Mouse (Mus musculus) layer of hippocampus, adult 2 months (tissue): ENCODE data around the gene Krt82. TPM values are rescaled to one million over a fixed set of nuclear protein-coding genes. Genes with fewer than 3 reads are reported as not detected.

Source experiments
- DNase-seq, 2 experiments: peaks; one replicate each; pipeline ENCODE4 v3.0.0; 2022; ENCODE audit warnings: low spot score in 2 of 2
- H3K27ac ChIP-seq: fragments of 200-600 bp; 2 replicates; pipeline ENCODE4 v1.8.1; 2022
- H3K4me3 ChIP-seq: fragments of 200-600 bp; 2 replicates; pipeline ENCODE4 v1.8.1; 2022; ENCODE audit warnings: mild to moderate bottlenecking
- CTCF ChIP-seq: fragments of 200-600 bp; conservative IDR thresholded peaks from 2 replicates; pipeline ENCODE4 v1.8.1; 2022; ENCODE audit warnings: antibody characterized with exemption, mild to moderate bottlenecking, moderate library complexity
- long read RNA-seq, 2 experiments: library from polyadenylated mRNA; stranded (forward); transcript quantifications; one replicate each; pipeline ENCODE4 v2.0.0; 2021; ENCODE audit warnings: borderline mapping rate in 2 of 2
- total RNA-seq, 2 experiments: library from RNA; stranded (reverse); gene quantifications; 2 replicates each; pipeline ENCODE4 v1.2.3; 2021

Gene Krt82
- total RNA-seq: not detected
- long read RNA-seq, experiment 1: 0 reads
- long read RNA-seq, experiment 2: 0 reads

GRCm38 (mm10) chr15:101550567-101550966 lies at the start of gene Krt82:
TSS of gene Krt82 (minus strand) at chr15:101550667.
- H3K4me3 ChIP-seq: no peak within 1 kb of the TSS
- H3K27ac ChIP-seq: no peak within 1 kb of the TSS
- TF ChIP-seq CTCF: no peak
- no peak for DNase-seq

- no peak overlapping the region for H3K4me3 ChIP-seq
- no peak for DNase-seq
- no peak for TF ChIP-seq CTCF
Measured at GRCm38 (mm10) chr15:101599123-101599522, 48.7 kb upstream of the Krt82 start.

GRCm38 (mm10) chr15:101588216-101588615 lies 37.7 kb upstream of the Krt82 start:
- no peak for DNase-seq
- no peak overlapping the region for H3K4me3 ChIP-seq
- peak; percentile 42 for TF ChIP-seq CTCF
- H3K27ac ChIP-seq: no peak overlapping the region

More at GRCm38 (mm10) chr15:101599123-101599522, 48.7 kb upstream of the Krt82 start:
- no peak overlapping the region for H3K27ac ChIP-seq

- no peak for DNase-seq
- H3K4me3 ChIP-seq: no peak overlapping the region
Measured at GRCm38 (mm10) chr15:101584456-101584855, 34.0 kb upstream of the Krt82 start.

GRCm38 (mm10) chr15:101583211-101583965 lies 32.9 kb upstream of the Krt82 start:
- Histone ChIP-seq H3K4me3 (no peak overlapping the region), H3K27ac (no peak overlapping the region)
- DNase-seq: no peak
- no peak for TF ChIP-seq CTCF

More at GRCm38 (mm10) chr15:101584456-101584855, 34.0 kb upstream of the Krt82 start:
- no peak overlapping the region for H3K27ac ChIP-seq
- peak; percentile 30 for TF ChIP-seq CTCF

GRCm38 (mm10) chr15:101581701-101582100 lies 31.2 kb upstream of the Krt82 start:
- no peak for DNase-seq
- H3K27ac ChIP-seq: no peak overlapping the region
- TF ChIP-seq CTCF: no peak
- H3K4me3 ChIP-seq: no peak overlapping the region

GRCm38 (mm10) chr15:101575506-101575905 lies 25.0 kb upstream of the Krt82 start:
- DNase-seq: no peak
- TF ChIP-seq CTCF: no peak
- no peak overlapping the region for H3K4me3 ChIP-seq
- no peak overlapping the region for H3K27ac ChIP-seq

GRCm38 (mm10) chr15:101573796-101574345 lies 23.4 kb upstream of the Krt82 start, which contains the start of gene Krt75:
TSS of gene Krt75 (minus strand) at chr15:101573904.
- no peak within 1 kb of the TSS for H3K27ac ChIP-seq

GRCm38 (mm10) chr15:101567780-101568179 lies 17.3 kb upstream of the Krt82 start:
- no peak overlapping the region for H3K4me3 ChIP-seq
- peak; percentile 54 for TF ChIP-seq CTCF
- DNase-seq: no peak
- H3K27ac ChIP-seq: no peak overlapping the region

More at GRCm38 (mm10) chr15:101573796-101574345, 23.4 kb upstream of the Krt82 start, which contains the start of gene Krt75:
- no peak for DNase-seq
- TF ChIP-seq CTCF: no peak
- H3K4me3 ChIP-seq: no peak within 1 kb of the TSS

- DNase-seq: no peak
- no peak for TF ChIP-seq CTCF
- no peak within 1 kb of the TSS for H3K4me3 ChIP-seq
- no peak within 1 kb of the TSS for H3K27ac ChIP-seq
Measured at GRCm38 (mm10) chr15:101562850-101563249, 12.4 kb upstream of the Krt82 start, which contains the start of gene Krt90. TSS of gene Krt90 (minus strand) at chr15:101562950.

GRCm38 (mm10) chr15:101558034-101558646 lies 7.7 kb upstream of the Krt82 start:
- Histone ChIP-seq H3K27ac (no peak overlapping the region), H3K4me3 (no peak overlapping the region)
- DNase-seq: peak in 1 of 2 experiments; percentile 50
- TF ChIP-seq CTCF: no peak

- peak in 1 of 2 experiments; percentile 20 for DNase-seq
- H3K4me3 ChIP-seq: no peak overlapping the region
- H3K27ac ChIP-seq: no peak overlapping the region
- no peak for TF ChIP-seq CTCF
Measured at GRCm38 (mm10) chr15:101553169-101553568, 2.7 kb upstream of the Krt82 start.

GRCm38 (mm10) chr15:101552188-101552587 lies 1.7 kb upstream of the Krt82 start:
- no peak overlapping the region for H3K27ac ChIP-seq
- no peak for TF ChIP-seq CTCF
- DNase-seq: peak; percentile 23 to 27
- no peak overlapping the region for H3K4me3 ChIP-seq
